Mouse (Mus musculus): ENCODE results near the gene Rab4b. TPM values are rescaled to one million over a fixed set of nuclear protein-coding genes. Genes with fewer than 3 reads are reported as not detected.
A peak's percentile ranks its signal among the peaks of the same experiment; 100 is the strongest.

Gene Rab4b
- total RNA-seq, 2 experiments from 2014 or later: 86.0 to 89.0 TPM

- intact Hi-C loops (cut with DNase I): no loop called here
These were observed 17.0 kb downstream of the Rab4b start for GRCm38 (mm10) chr7:27161744-27162143.

GRCm38 (mm10) chr7:27160921-27161320, 17.8 kb downstream of the Rab4b start:
- intact Hi-C loops (cut with DNase I): no loop called here
- DNase-seq: no peak

More at GRCm38 (mm10) chr7:27161744-27162143, 17.0 kb downstream of the Rab4b start:
- DNase-seq: no peak

GRCm38 (mm10) chr7:27159882-27160281, 18.8 kb downstream of the Rab4b start:
- DNase-seq: peak; percentile 90
- intact Hi-C loops (cut with DNase I): no loop called here

- DNase-seq: no peak
- intact Hi-C loops (cut with DNase I): no loop called here
These were observed 19.4 kb downstream of the Rab4b start for GRCm38 (mm10) chr7:27159256-27159655.

GRCm38 (mm10) chr7:27158171-27158570, 20.5 kb downstream of the Rab4b start:
- intact Hi-C loops (cut with DNase I): no loop called here
- DNase-seq: no peak

GRCm38 (mm10) chr7:27156005-27156404, 22.7 kb downstream of the Rab4b start:
- DNase-seq: no peak
- intact Hi-C loops (cut with DNase I): no loop called here

GRCm38 (mm10) chr7:27153205-27153764, 25.4 kb downstream of the Rab4b start, which contains the start of gene Cyp2t4:
Cyp2t4 (plus strand) TSS chr7:27153714.
- intact Hi-C loops (cut with DNase I): no loop called here
- DNase-seq: no peak

- DNase-seq: no peak
These were observed 42.2 kb downstream of the Rab4b start for GRCm38 (mm10) chr7:27136410-27136996.

GRCm38 (mm10) chr7:27133757-27134156, 44.9 kb downstream of the Rab4b start:
- DNase-seq: no peak
- intact Hi-C loops (cut with DNase I): no loop called here

More at GRCm38 (mm10) chr7:27136410-27136996, 42.2 kb downstream of the Rab4b start:
- intact Hi-C loops (cut with DNase I): no loop called here

GRCm38 (mm10) chr7:27133156-27133555, 45.5 kb downstream of the Rab4b start:
- no peak for DNase-seq
- intact Hi-C loops (cut with DNase I): no loop called here

GRCm38 (mm10) chr7:27132588-27132987, 46.1 kb downstream of the Rab4b start:
- DNase-seq: peak; percentile 75
- intact Hi-C loops (cut with DNase I): no loop called here

GRCm38 (mm10) chr7:27131387-27131786, 47.3 kb downstream of the Rab4b start:
- intact Hi-C loops (cut with DNase I): no loop called here
- DNase-seq: no peak

GRCm38 (mm10) chr7:27130521-27131370, 48.0 kb downstream of the Rab4b start:
- no peak for DNase-seq
- intact Hi-C loops (cut with DNase I): no loop called here

- intact Hi-C loops (cut with DNase I): no loop called here
- no peak for DNase-seq
These were observed 48.9 kb downstream of the Rab4b start for GRCm38 (mm10) chr7:27129811-27130210.

- intact Hi-C loops (cut with DNase I): no loop called here
- no peak for DNase-seq
These were observed 49.8 kb downstream of the Rab4b start for GRCm38 (mm10) chr7:27128946-27129345.

- DNase-seq: no peak
- intact Hi-C loops (cut with DNase I): no loop called here
These were observed 50.5 kb downstream of the Rab4b start for GRCm38 (mm10) chr7:27128162-27128561.

GRCm38 (mm10) chr7:27124969-27125368, 53.7 kb downstream of the Rab4b start:
- intact Hi-C loops (cut with DNase I): no loop called here
- DNase-seq: no peak

- DNase-seq: no peak
- intact Hi-C loops (cut with DNase I): no loop called here
These were observed 54.3 kb downstream of the Rab4b start for GRCm38 (mm10) chr7:27124305-27124832.

GRCm38 (mm10) chr7:27119676-27120075, 59.0 kb downstream of the Rab4b start, which contains the start of gene Cyp2f2:
Cyp2f2 (plus strand) TSS chr7:27119909.
- intact Hi-C loops (cut with DNase I): no loop called here
- no peak for DNase-seq

Measured in left cerebral cortex, postnatal 4 days (tissue).